Mouse (Mus musculus) cortical plate, adult 2 months (tissue): Measurements from ENCODE around the gene Myrf. TPM values are rescaled to one million over a fixed set of nuclear protein-coding genes. Genes with fewer than 3 reads are reported as not detected.
A peak's percentile ranks its signal among the peaks of the same experiment; 100 is the strongest.

Source experiments
- H3K27ac ChIP-seq: fragments of 200-500 bp; 2 replicates; pipeline ENCODE4 v1.5.1; 2012; ENCODE audit warnings: low read length, control low read depth, inconsistent platforms; ENCODE audit not compliant: insufficient read depth
- H3K4me1 ChIP-seq: fragments of 200-500 bp; 2 replicates; pipeline ENCODE4 v1.6.1; 2011; ENCODE audit warnings: low read length; ENCODE audit not compliant: control insufficient read depth, insufficient read depth
- H3K4me3 ChIP-seq: fragments of 200-500 bp; 2 replicates; pipeline ENCODE4 v1.5.1; 2011; ENCODE audit warnings: mild to moderate bottlenecking, low read length, control low read depth; ENCODE audit not compliant: insufficient read depth
- CTCF ChIP-seq: fragments of 200-500 bp; IDR thresholded peaks from 2 replicates; pipeline ENCODE4 v1.5.1; 2011; ENCODE audit warnings: mild to moderate bottlenecking, control low read depth, low read length; ENCODE audit not compliant: insufficient read depth; ENCODE audit errors: extremely low read depth
- POLR2A ChIP-seq: fragments of 200-500 bp; IDR thresholded peaks from 2 replicates; pipeline ENCODE4 v1.6.1; 2011; ENCODE audit warnings: mild to moderate bottlenecking, low read length, control low read depth; ENCODE audit not compliant: insufficient read depth; ENCODE audit errors: extremely low read depth
- polyA plus RNA-seq: library from polyadenylated mRNA; depleted of rRNA; stranded (reverse); fragments of >200 nt; gene quantifications from 2 replicates; pipeline ENCODE4 v1.2.3, GENCODE M21; 2012; rRNA removed

Myrf gene
- 21.0 and 26.4 TPM in 2 replicates for polyA plus RNA-seq

DNA sequence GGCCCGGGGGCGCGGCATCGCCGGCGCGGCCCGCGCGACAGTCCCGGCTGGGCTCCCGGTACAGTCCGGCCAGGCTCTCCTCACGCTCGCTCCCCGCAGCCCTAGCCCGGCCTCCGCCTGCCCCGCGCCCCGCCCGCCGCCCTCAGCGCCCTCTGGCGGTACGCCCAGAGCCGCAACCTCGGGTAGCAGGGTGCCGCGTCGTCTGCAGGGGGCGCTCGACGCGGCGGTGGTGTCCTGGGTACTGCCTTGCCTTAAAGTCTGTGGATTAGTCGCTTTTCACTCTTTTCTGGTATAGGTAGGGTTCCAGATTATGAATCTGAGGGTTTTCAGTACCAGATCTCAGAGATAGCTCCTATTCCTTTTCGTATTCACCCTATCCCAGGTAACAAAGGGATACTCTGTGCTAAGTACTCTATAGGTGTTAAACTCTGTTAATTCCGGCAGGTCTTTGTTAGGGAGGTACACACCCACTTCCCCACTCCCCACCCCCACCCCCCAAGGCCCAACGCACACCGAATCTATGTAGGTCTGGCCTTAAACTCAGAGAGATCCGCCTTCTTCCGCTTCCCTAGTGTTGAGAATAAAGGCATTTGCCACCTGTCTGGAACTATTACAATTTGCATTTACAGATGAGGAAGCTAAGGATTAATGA lies at the start of gene Myrf:
Gene Myrf (minus strand): TSS at position 95 of the 652 bp plus-strand sequence.
- H3K4me1 ChIP-seq: no peaks in the 10 kb centered on the region
- peak within 1 kb of the TSS; percentile 54; the same call in 1 of the 2 replicates for H3K27ac ChIP-seq
- TF ChIP-seq CTCF: peak; percentile 68
- no peak for TF ChIP-seq POLR2A
- peak within 1 kb of the TSS; percentile 22 for H3K4me3 ChIP-seq

DNA sequence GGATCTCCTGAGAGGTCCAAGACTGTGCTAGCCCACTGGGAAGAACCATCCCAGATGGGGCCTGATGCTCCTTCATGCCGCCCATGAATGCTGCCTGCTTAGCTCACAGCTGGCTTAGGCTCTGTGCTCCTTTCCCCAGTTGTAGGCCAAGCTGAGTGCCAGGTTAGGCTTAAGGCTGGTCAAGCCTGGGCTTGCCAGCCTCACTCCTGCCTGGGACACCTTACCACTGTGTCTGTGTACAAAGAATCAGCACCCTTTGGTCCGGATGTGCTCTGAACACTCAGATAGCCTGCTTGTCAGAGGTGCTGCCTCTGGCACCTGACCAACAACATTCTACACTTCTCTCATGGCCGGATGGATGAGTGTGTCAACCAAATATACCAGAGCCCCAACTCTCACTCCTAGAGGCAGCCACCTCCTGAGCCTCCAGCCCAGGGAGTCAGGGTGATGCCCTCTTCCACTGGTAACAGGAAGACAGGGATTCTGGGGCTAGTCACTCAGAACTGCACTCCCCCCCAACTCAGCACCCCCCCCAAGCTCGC lies 49.1 kb upstream of the Myrf start:
- H3K4me1 ChIP-seq: peaks cover 46% of the 10 kb centered on the region
- no peak for TF ChIP-seq POLR2A
- H3K4me3 ChIP-seq: no peak overlapping the region
- H3K27ac ChIP-seq: peak overlapping the region; percentile 38

DNA sequence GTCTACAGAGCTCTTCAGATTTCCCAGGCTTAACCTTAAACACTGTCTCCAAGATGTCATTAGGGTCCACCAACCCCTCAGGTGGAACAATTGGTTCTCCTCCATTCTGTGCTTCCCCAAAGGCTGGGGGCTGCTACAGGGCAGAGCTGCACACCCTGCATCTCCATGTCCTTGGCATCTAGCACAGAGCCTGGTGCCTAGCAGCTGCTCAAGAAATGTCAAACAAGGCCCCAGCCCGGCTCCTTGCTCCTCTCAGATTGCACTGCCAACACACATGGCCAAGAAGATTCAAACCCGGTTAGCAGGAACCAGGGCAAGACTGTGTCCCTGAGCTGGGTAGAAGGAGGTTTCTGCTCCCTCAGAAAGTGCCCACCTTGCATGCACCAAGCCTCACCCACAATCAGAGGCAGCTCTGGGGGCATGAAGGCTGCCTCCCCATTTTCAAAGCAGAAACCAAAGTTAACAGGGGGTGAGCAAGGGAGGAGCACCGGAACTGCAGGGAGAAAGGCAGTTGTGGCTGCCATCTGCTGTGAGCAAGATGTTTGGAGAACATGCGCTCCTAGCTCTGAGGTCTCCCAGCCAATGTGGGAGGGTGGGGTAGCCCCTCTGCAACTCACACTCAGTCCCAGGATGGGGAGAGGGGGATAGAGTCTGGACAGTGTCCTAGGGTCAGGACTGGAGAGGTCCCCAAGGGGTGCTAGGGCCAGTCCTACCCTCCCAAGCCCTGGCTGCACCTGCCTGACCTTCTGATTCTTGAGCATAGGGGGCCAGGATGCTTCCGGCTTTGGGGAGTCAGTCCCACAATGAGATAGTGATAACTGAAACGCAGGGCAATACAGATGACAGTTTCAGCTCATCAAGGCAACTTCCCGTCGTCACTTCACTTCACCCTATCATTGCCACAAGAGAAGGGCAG lies 47.8 kb upstream of the Myrf start:
- H3K4me3 ChIP-seq: no peak overlapping the region
- H3K4me1 ChIP-seq: peaks cover 46% of the 10 kb centered on the region
- peak overlapping the region; percentile 34 for H3K27ac ChIP-seq
- TF ChIP-seq POLR2A: no peak
- no peak for TF ChIP-seq CTCF

DNA sequence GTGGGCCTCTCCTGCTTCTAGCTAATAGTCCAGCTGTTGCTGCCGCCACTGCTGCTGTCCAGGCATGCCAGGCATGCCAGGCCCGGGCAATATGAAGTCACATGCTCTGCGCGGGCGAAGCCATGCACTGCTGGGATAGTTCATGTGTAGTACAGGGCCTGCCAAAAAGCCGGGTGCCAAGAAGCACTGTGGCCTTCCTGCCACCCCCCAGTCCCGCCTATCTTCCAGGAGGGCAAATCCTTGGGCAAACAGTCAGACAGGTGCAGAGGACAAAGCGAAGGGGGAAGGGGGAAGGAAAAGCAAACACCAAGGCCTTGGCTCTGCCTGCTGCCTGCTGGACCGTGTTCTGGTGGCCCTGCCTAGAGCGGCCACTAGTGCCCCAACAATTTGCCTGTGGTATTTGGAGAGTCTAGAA lies 45.9 kb upstream of the Myrf start:
- TF ChIP-seq CTCF (no peak), POLR2A (no peak)
- H3K4me1 ChIP-seq: peaks cover 55% of the 10 kb centered on the region
- H3K27ac ChIP-seq: no peak overlapping the region
- H3K4me3 ChIP-seq: no peak overlapping the region

- Histone ChIP-seq H3K27ac (peak overlapping the region; percentile 76), H3K4me3 (no peak overlapping the region), H3K4me1 (peaks cover 48% of the 10 kb centered on the region)
- no peak for TF ChIP-seq CTCF
- 0 out of 2 replicates have a peak, but pooled peaks have one; percentile 14 for TF ChIP-seq POLR2A
Measured at GRCm38 (mm10) chr19:10280771-10281540, 40.4 kb upstream of the Myrf start.

DNA sequence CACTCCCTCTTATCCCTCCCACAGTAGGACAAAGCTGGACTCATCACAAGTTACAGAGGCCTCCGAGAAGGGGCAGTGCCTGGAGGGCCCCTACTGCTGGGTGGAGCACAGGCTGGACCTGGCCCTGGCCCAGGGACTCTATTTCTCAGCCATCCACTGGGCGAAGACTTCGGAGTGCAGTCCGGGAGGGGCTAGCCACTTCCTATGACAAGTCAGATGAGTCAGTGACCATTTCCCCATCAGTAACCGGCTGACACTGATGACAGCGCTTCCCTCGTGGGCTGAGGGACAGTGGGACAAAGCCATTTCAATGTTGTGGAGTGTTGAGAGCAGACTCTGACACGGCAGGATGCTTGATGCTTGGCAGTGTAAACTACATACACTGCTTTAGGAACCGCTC lies 39.1 kb upstream of the Myrf start:
- TF ChIP-seq POLR2A: no peak
- no peak for TF ChIP-seq CTCF
- Histone ChIP-seq H3K4me3 (no peak overlapping the region), H3K27ac (no peak overlapping the region), H3K4me1 (peaks cover 47% of the 10 kb centered on the region)

DNA sequence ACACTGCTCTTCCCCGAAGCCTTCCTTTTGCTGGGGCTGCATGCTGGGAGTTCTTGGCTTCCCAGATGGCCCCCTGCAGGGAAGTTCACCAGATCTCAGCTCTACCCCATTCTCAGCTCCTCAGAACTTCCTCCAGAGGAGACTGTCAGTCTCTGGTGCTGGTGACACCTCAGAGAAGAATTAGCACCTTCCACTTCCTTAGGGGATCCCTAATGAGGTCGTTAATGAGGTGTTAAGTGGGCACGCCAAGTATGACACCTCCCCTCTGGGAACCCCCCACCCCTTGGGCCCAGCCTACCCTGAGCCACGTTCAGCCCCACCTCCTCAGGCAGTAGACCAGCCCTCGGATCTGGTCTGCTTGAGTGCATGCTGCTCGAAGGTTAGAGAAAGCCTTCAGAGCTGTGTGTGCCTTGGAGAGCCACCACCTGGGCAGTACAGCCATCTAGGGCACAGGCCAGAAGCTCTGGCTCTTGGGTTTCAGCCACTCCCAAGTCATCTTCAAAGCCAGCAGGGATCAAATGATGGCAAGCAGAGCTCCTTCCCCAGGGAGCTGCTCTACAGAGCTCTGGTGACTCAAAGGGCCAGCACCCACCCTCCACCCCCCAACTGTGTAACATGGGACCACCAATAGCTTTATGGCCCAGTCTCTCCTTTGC lies 38.2 kb upstream of the Myrf start:
- H3K4me3 ChIP-seq: no peak overlapping the region
- H3K27ac ChIP-seq: no peak overlapping the region
- TF ChIP-seq POLR2A: no peak
- TF ChIP-seq CTCF: no peak
- peaks cover 45% of the 10 kb centered on the region for H3K4me1 ChIP-seq

DNA sequence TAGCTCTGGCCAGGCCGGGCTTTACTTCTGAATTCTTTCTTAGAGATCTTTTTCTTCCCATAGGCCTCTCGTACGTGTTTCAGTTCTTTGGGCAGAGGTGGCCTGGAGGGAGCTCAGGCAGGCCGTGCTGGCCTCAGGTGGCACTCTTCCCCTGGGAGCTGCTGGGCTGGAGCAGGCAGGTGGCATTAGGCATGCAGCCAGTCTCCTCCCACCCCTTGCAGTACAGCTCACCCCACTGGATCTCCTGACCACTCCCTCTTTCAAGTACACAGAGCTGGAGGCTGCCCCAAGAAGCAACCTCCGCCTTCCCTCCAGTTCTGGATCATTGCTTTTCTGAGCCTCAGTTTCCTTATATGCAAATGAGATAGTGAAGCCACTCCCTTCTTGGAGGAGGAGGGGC lies 37.2 kb upstream of the Myrf start:
- Histone ChIP-seq H3K27ac (no peak overlapping the region), H3K4me3 (no peak overlapping the region), H3K4me1 (peaks cover 49% of the 10 kb centered on the region)
- TF ChIP-seq CTCF (no peak), POLR2A (no peak)

DNA sequence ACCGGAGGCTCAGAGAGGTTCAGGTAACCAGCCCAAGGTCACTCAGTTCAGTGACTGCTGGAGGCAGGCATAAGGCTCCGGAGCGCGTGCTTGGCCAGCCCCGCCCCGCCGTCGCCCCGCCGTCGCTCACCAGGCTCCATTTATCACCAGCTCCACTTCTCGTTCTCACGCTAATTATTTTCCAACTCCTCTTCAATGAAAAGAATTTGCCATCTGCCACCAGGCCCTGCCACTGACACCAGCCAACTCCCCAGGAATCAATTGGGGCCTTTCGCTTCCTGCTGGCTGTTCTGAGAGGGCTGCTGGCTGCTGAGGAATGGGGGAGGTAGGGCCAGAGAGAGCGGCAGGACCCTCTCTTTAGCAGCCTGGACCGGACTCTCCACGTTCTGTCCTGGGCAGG lies 36.8 kb upstream of the Myrf start:
- TF ChIP-seq POLR2A (no peak), CTCF (no peak)
- Histone ChIP-seq H3K4me3 (no peak overlapping the region), H3K27ac (no peak overlapping the region), H3K4me1 (peaks cover 47% of the 10 kb centered on the region)
